Mouse (Mus musculus) midbrain, embryonic 10.5 days (tissue): Measurements from ENCODE around the gene Mettl26. TPM values are rescaled to one million over a fixed set of nuclear protein-coding genes. Genes with fewer than 3 reads are reported as not detected.
A peak's percentile ranks its signal among the peaks of the same experiment; 100 is the strongest.

Experiments
- DNase-seq: peaks from one replicate; pipeline ENCODE4 v3.0.0-alpha.2; 2017; ENCODE audit warnings: low spot score
- H3K27ac ChIP-seq: fragments of 300-500 bp; sonication (generic); replicated peaks from 2 replicates; pipeline ENCODE4 v1.5.1; 2016; ENCODE audit warnings: mild to moderate bottlenecking
- H3K27me3 ChIP-seq: fragments of 300-500 bp; sonication (generic); 2 replicates; pipeline ENCODE4 v1.6.1; 2016; ENCODE audit warnings: low read depth, mild to moderate bottlenecking; ENCODE audit not compliant: poor library complexity, severe bottlenecking
- H3K36me3 ChIP-seq: fragments of 300-500 bp; sonication (generic); 2 replicates; pipeline ENCODE4 v1.6.1; 2016; ENCODE audit warnings: mild to moderate bottlenecking, moderate library complexity
- H3K4me1 ChIP-seq: fragments of 300-500 bp; sonication (generic); 2 replicates; pipeline ENCODE4 v1.6.1; 2016
- H3K4me3 ChIP-seq: fragments of 300-500 bp; sonication (generic); 2 replicates; pipeline ENCODE4 v1.5.1; 2016; ENCODE audit warnings: mild to moderate bottlenecking, moderate library complexity
- H3K9me3 ChIP-seq: fragments of 300-500 bp; sonication (generic); replicated peaks from 2 replicates; pipeline ENCODE4 v1.6.1; 2016; ENCODE audit warnings: mild to moderate bottlenecking
- WGBS: fragments of 180-500 bp; shearing (Covaris S2); methylation state at CpG from one replicate; pipeline ENCODE4 v1.1.7; 2016; 5-methylcytosine and 5-hydroxymethylcytosine counted together
- polyA plus RNA-seq: library from polyadenylated mRNA; unstranded; fragments of >200 nt; fragmentation: Nextera tagmentation; extraction: Ambion mirVana; gene quantifications from 2 replicates; pipeline ENCODE4 v1.2.1, GENCODE M21; 2016

The Mettl26 gene
- polyA plus RNA-seq, 1 experiment from 2014 or later, result 80.4 TPM

DNA sequence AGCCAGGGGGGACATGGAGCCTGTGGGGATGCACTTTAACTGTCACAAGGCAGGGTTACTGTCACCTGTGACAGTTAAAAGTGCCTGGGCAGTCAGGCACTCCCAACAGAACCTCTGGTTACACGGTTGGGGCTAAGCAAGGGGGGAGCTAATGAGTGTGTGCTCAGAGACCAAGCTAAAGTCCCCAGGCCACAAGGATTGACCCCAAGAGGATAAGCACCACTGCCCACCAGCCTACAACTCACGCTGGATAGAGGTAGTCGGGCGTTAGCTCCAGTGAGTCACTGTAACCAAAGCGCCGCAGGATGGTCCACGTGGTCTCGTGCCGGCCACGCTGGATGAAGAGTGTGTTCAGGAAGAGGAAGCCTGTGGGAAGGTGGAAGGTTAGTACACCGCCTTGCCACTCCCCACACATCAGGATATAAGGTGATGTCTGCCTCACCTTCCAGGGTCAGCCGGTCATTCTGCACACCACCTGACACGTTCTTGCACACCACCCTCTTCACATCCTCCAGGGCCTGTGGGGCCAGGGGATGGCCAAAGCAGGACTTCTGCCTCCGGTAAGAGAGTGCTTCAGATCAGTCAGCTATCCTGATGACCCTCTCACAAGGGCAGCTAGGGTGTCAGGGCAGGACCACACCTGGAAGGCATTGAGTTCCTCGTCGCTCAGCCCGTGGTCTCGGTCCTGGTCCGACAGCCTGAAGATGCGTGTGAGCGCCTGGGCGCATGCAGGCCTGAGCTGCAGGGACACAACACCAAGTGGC lies 33.6 kb upstream of the Mettl26 start, which contains the start of gene Gm20683:
Gene Gm20683, minus strand, starts transcription at position 647 of the 764 bp plus-strand sequence.
- no peaks in the 10 kb centered on the region for H3K27me3 ChIP-seq
- WGBS, result 93% methylated on average over 22 of the region's 22 CpGs
- DNase-seq, result no peak
- peaks cover 51% of the 10 kb centered on the region for H3K4me1 ChIP-seq
- 0 out of 2 replicates have a peak within 1 kb of the TSS, but pooled peaks have one; percentile 0 for H3K4me3 ChIP-seq
- H3K27ac ChIP-seq, result no peak within 1 kb of the TSS
- peaks cover 75% of the 10 kb centered on the region for H3K36me3 ChIP-seq
- H3K9me3 ChIP-seq, result no peaks in the 10 kb centered on the region

DNA sequence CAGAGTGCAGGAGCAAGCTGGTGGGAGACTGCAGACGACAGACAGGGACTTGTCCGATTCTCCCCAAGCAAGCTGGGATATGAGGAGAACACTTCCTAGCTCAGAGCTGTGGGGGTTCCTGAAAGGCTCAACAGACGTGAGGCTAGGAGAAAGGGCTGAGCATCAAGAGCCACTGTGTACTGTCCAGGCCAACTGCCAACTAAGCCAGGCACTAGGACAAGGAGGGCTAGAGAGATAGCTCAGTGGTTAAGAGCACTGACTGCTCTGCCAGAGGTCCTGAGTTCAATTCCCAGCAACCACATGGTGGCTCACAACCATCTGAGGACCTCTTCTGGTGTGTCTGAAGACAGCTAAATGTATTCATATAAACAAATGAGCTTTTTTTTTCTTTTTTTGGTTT lies 32.4 kb upstream of the Mettl26 start:
- Histone ChIP-seq H3K4me1 (peaks cover 39% of the 10 kb centered on the region), H3K9me3 (no peaks in the 10 kb centered on the region), H3K27ac (no peak overlapping the region), H3K36me3 (peaks cover 85% of the 10 kb centered on the region), H3K4me3 (peak overlapping the region; percentile 81; the same call in 1 of the 2 replicates), H3K27me3 (no peaks in the 10 kb centered on the region)
- no peak for DNase-seq
- 83% methylated on average over 3 of the region's 3 CpGs for WGBS

DNA sequence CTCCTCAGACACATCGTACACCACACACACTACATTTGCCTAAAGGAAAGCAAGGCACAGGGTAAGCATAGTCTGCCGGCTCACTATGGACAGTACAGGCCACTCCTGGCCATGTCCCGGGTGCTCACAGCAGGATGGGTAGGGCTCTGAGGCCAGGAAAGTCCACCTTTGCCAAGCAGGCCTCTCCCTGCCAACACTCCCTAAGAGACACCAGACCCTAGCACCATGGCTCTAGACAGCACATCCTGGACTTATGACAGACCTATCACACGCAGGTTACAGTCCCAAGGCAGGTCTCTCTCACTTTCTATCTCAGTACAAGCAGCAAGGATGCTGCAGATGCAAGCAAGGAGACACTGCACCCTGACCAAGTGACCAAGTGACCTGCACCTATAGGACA lies 31.8 kb upstream of the Mettl26 start:
- H3K27ac ChIP-seq, result peak overlapping the region; percentile 92; the same call in 1 of the 2 replicates
- no peak for DNase-seq
- H3K27me3 ChIP-seq, result no peaks in the 10 kb centered on the region
- H3K36me3 ChIP-seq, result peaks cover 85% of the 10 kb centered on the region
- 92% methylated on average over 4 of the region's 4 CpGs for WGBS
- peaks cover 33% of the 10 kb centered on the region for H3K4me1 ChIP-seq
- peak overlapping the region; percentile 81 for H3K4me3 ChIP-seq
- no peaks in the 10 kb centered on the region for H3K9me3 ChIP-seq

DNA sequence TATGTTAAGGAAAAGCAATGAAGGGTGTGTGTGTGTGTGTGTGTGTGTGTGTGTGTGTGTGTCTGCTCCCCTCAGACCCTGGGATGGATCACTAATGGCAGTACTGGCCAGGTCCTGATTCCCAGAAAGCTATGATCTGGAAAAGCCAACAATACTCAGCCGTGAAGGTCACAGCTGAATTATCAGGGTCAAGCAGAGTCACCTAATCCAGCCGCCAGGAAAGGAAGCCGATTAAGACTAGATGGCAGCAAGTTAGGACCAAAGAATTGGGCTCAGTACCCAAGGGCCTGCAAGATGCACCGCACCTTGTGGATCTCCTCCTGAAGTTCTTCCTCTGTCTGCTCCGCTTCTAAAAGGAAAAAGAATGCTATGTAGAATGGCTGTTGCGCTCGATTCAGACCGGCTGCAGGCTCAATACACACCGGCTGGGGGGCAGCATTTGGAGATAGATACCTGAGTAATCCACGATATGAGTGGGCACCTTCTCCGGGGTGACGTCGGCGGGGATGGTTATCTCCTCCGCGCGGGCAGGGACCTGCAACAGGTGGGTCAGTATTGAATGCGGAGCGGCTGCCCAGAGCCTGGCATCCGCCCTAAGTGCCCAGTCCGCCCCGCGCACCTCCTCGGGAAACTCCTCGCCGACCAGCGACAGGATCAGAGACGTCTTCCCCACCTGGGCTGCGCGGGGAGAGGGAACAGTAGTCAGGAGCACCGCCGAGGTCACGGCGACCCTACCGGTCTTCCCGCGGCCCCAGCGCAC lies 31.1 kb upstream of the Mettl26 start:
- WGBS, result 5% methylated on average over 38 of the region's 38 CpGs
- no peaks in the 10 kb centered on the region for H3K27me3 ChIP-seq

DNA sequence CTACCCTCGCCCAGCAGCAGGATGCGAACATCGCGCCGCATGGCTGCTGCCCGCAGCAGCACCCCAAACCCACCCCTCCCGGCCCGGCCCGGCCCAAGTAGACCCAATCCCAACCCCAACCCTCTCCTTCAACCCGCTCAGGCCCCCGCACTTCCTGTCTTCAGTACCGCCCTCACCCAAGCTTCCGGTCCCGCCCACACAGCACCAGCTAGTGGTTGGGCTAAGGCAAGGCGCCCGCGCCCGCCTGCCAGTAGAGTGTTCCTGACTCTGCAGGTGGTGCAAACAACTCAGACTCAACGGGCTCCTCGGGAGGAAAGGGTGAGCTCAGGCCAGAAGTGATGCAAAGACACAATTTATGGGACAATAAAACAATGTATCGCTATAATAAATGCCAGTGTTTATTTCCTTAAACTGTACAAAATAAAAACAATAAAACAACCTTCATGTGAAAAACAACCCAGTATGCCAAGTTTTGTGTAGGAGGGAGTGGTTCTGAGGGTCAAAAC lies 30.4 kb upstream of the Mettl26 start, which contains the start of gene Rhot2:
Gene Rhot2, minus strand, starts transcription at position 456 of the 506 bp plus-strand sequence.
- DNase-seq, result peak; percentile 95
- H3K27ac ChIP-seq, result peak within 1 kb of the TSS; percentile 92
- peaks cover 26% of the 10 kb centered on the region for H3K4me1 ChIP-seq
- H3K9me3 ChIP-seq, result no peaks in the 10 kb centered on the region
- under 1% methylated on average over 21 of the region's 21 CpGs for WGBS
- H3K27me3 ChIP-seq, result no peaks in the 10 kb centered on the region
- H3K4me3 ChIP-seq, result peak within 1 kb of the TSS; percentile 81
- H3K36me3 ChIP-seq, result peaks cover 85% of the 10 kb centered on the region

More for the DNA sequence above, 31.1 kb upstream of the Mettl26 start:
- peak overlapping the region; percentile 92 for H3K27ac ChIP-seq
- peak overlapping the region; percentile 81 for H3K4me3 ChIP-seq
- peaks cover 29% of the 10 kb centered on the region for H3K4me1 ChIP-seq
- no peak for DNase-seq
- peaks cover 85% of the 10 kb centered on the region for H3K36me3 ChIP-seq
- no peaks in the 10 kb centered on the region for H3K9me3 ChIP-seq

DNA sequence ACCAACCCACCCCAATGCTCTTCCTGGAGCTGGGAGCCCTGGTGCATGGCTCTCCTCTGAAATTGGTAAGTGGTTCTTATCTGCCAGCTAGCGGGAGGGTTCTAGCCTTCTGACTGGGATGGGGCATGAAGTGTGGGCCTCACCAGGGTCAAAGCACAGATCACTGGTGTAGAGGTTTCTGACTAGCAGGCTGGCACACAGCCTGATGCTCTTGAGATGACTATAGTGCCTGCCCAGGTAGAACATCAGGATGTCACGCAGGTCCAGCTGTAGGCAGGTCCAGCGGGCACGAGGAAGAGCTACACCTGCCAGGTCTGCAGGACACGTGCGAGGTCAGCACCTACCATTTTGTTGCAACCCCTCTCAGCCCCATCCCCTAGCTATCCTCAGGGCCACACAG lies 14.6 kb upstream of the Mettl26 start:
- H3K4me1 ChIP-seq, result peaks cover 40% of the 10 kb centered on the region
- H3K36me3 ChIP-seq, result peaks cover 37% of the 10 kb centered on the region
- no peaks in the 10 kb centered on the region for H3K9me3 ChIP-seq
- 92% methylated on average over 6 of the region's 6 CpGs for WGBS
- H3K4me3 ChIP-seq, result peak overlapping the region; percentile 76
- no peak for DNase-seq
- H3K27me3 ChIP-seq, result no peaks in the 10 kb centered on the region
- peak overlapping the region; percentile 95 for H3K27ac ChIP-seq

DNA sequence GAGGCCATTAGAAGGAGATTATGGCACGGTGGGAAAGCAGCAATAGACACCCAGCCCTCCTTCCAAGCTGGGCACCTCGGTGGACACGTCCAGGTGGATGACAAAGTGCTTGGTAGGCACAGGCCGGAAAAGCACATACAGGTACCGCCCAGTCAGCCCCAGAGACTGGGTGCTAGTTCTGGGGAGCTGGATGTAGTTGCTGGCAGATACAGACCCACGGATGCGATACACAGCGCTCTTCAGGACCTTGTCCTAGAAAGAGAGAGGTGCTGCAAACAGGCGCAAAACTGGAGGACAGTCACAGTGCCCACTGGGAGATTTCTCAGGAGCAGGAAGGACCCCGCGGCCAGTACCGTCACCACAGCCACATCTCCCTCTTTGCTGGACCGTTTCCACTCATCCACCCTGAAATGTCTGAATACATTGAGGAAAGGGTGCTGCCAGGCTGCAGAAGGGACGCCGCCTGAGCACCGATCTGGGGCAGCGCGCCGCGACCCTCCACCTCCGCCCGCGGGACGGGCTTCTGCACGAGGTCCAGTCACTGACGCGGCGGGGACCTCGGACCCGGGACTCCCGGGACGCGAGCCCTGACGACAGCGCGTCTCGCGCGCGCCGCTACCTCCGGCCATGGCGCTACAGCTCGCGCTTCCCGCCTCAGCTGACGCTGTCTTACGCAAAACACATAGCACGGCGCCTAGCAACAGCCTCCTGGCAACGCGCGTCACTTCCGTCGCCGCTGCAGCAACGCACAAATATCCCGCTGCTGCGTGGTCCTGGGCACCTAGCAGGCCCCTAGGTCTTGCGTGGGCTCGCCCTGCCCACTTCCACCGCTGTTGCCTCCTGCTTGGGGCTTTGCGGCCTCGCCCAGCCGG lies 13.8 kb upstream of the Mettl26 start, which contains the start of gene Wdr90:
Gene Wdr90, minus strand, starts transcription at position 670 of the 872 bp plus-strand sequence.
- Histone ChIP-seq H3K27ac (peak within 1 kb of the TSS; percentile 95), H3K27me3 (no peaks in the 10 kb centered on the region), H3K4me1 (peaks cover 43% of the 10 kb centered on the region), H3K36me3 (peaks cover 28% of the 10 kb centered on the region), H3K4me3 (peak within 1 kb of the TSS; percentile 76), H3K9me3 (no peaks in the 10 kb centered on the region)
- WGBS, result 4% methylated on average over 65 of the region's 65 CpGs
- DNase-seq, result peak; percentile 94

DNA sequence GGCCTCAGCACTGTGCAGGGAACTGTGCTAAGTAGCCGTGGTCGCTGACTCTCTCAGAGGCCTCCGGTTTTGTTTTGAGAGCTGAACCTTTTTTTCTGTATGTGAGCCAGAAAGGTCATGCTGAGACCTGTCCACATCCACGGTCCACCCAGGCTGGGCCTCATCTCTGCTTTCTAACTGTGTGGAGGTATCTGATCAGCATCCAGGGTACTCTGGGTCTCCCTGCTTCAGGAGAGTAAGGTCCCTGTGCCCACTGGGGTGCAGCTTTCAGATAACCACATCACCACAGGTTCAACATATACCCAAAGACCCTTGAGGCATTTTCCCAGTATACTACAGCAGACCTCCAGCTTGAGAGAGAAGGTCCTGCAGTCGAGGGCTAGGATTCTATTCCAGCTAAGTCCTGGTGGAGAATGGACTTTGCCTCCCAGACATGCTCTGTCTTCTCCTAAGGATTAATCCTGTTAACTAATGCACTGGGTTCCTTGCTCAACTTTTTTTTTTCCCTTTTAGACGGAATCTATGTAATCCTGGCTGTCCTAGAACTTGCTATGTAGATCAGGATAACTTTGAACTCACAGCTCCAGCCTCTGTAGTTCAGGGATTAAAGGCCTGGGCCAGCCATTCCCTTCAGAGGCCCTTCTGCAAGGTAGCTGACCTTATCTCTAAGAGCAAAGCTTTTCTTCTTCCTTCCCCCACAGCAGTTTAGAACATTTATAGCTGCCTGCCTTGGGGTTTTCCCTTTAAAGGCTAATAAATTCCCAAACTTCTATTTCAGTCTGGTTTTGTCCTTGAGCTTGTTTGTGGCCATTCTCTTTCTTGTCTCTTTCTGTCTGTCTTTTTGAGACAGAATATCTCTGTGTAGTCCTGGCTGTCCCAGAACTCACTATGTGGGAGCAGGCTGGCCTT lies 12.9 kb upstream of the Mettl26 start:
- Histone ChIP-seq H3K36me3 (peaks cover 22% of the 10 kb centered on the region), H3K4me3 (peak overlapping the region; percentile 76), H3K27ac (peak overlapping the region; percentile 95), H3K9me3 (no peaks in the 10 kb centered on the region), H3K27me3 (no peaks in the 10 kb centered on the region), H3K4me1 (peaks cover 51% of the 10 kb centered on the region)
- WGBS, result 12% methylated on average over 6 of the region's 6 CpGs
- DNase-seq, result no peak

DNA sequence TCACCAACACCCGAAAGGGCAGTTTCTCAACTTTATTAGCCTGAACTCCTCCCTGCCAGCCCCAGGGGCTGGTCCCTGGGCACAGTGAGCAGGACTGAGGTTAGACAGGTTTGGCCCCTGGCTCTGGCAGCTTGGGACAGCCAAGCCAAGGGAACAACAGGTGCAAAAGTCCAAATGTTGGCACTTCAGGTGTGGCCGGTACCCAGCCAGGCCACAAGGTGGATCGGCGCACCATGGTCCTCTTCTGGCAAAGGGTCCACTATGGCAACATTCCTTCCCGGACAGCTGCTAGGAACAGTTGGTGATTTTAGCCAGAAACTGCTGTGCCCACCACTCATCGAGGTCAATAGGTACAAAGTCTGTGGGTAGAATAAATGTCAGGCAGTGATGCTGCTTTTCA lies 11.2 kb upstream of the Mettl26 start:
- no peaks in the 10 kb centered on the region for H3K27me3 ChIP-seq
- no peak overlapping the region for H3K27ac ChIP-seq
- H3K36me3 ChIP-seq, result peaks cover 10% of the 10 kb centered on the region
- peaks cover 63% of the 10 kb centered on the region for H3K4me1 ChIP-seq
- no peak for DNase-seq
- H3K4me3 ChIP-seq, result 0 out of 2 replicates have a peak overlapping the region, but pooled peaks have one; percentile 7
- 94% methylated on average over 6 of the region's 6 CpGs for WGBS
- no peaks in the 10 kb centered on the region for H3K9me3 ChIP-seq

DNA sequence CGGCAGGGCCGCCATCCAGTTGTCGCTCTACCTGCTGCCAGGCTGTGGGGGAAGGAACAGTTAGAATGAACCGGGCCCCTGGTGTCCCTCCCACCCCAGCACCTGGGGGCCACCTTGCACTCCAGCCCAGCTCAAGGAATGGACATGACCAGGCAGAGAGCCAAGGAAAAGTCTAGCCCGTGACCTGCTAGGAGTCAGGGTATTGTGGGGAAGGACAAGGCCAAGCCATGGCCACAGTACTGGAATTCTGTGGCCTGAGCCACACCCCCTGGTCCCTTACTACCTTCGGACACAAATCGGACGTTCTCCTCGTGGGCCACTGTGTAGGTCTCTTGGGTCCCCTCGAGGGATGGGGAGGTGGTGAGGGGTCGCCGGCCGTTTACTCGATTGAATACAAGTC lies 10.6 kb upstream of the Mettl26 start:
- Histone ChIP-seq H3K4me1 (peaks cover 67% of the 10 kb centered on the region), H3K27me3 (no peaks in the 10 kb centered on the region), H3K9me3 (no peaks in the 10 kb centered on the region), H3K36me3 (peaks cover 3% of the 10 kb centered on the region), H3K27ac (no peak overlapping the region), H3K4me3 (0 out of 2 replicates have a peak overlapping the region, but pooled peaks have one; percentile 7)
- 94% methylated on average over 14 of the region's 14 CpGs for WGBS
- no peak for DNase-seq

DNA sequence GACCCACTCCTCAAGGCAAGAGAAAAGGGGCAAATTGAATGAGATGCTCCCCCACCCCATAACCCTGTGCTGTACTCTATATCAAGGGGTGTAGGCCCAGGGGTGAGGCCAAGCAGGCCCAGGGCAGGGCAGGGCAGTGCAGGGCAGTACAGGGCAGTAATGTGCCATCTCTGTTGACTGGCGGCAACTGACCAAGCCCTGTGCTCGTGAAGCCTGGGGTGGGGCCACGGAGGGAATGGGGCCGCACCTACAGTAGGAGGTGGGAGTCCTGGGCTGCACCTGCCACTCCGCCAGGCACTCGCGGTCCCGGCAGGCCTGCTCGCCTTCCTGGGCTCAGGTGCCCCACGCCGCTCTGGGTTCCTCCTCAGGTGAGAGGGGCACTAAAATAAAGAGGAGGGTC lies 9.6 kb upstream of the Mettl26 start:
- Histone ChIP-seq H3K4me3 (no peak overlapping the region), H3K4me1 (peaks cover 60% of the 10 kb centered on the region), H3K9me3 (no peaks in the 10 kb centered on the region), H3K27me3 (no peaks in the 10 kb centered on the region), H3K27ac (no peak overlapping the region), H3K36me3 (no peaks in the 10 kb centered on the region)
- 94% methylated on average over 11 of the region's 11 CpGs for WGBS
- DNase-seq, result no peak
